Mouse (Mus musculus): ENCODE measurements around the gene Atp5l.
A peak's percentile ranks its signal among the peaks of the same experiment; 100 is the strongest.

The Atp5l gene

DNA sequence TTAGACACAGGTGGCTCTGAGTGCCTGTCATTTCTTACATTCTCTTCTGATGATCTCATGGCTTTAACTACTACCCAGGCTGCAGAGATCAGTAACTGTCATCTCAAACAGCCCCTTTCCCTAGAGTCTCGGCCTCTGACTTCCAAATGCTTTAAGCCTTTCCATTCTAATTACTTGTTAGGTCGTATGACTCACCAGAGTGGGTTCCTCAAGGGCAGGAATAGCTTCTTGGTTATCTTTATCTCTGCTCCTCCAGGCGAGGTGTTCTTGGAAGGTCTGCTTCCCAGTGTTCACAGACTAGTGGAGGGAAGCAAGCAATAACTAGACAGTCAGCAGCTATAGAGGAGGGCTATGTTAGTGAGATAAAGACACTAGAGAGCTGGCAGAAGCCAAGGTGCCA lies 27.9 kb downstream of the Atp5l start:
- no peak for DNase-seq (ENCODE audit: low spot score)

DNA sequence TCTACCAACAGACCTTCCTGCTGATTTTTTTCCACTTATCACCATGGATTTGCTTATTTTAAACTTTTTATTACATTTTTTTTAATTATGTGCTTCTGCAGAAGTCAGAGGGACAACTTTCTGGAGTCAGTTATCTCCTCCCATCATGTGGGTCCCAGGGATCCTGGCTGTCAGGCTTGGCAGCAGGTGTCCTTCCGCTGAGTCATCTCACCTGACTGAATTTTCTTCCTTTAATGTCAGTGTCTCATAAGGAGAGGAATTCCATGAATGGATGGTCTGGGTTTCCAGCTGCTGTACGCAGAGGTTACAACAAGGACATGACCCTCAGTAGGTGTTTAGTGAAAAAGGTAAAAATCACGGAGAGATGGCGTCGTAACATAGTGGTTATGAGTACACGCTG lies 29.3 kb downstream of the Atp5l start:
- DNase-seq (ENCODE audit: low spot score): no peak

DNA sequence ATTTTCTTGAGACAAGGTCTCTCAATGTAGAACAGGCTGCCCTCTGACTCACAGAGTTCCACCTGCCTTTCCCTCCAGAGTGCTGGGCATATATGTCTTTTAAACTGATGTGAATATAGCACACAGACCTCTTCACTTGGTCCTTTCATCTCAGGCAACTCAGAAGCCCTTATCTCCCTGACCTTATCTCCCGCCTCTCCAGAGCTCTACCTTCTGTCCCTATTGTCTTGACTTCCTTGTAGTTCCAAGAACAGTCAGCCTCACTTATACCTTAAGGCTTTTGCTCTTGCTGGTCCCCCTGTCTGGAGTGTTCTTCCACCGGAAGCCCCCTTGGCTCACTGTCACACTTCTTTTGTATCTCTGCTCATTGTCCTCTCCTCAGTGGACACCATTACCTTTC lies 30.4 kb downstream of the Atp5l start:
- DNase-seq (ENCODE audit: low spot score): no peak

DNA sequence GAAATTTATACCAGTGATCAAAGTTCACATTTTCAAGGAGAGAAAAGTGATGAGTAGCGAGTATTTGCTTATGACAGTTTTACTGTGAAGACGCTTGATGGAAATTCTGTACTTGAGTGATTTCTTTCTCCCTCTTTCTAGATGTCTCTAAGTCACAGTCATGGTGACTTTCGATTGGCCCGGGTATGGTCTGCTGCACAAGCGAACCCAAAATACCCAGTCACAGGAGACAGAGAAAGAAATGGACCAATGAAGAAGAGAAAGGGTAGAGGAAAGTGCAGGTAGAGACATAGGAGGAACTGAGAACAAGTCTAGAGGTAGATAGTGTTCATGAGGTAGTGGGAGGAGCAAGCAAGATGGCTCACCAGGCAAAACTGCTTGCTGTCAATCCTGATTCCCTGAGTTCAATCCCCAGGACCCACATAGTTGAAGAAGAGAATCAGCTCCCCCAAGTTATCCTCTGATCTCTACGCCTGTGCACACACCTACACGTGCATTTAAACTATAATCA lies 32.4 kb downstream of the Atp5l start:
- no peak for DNase-seq (ENCODE audit: low spot score)

DNA sequence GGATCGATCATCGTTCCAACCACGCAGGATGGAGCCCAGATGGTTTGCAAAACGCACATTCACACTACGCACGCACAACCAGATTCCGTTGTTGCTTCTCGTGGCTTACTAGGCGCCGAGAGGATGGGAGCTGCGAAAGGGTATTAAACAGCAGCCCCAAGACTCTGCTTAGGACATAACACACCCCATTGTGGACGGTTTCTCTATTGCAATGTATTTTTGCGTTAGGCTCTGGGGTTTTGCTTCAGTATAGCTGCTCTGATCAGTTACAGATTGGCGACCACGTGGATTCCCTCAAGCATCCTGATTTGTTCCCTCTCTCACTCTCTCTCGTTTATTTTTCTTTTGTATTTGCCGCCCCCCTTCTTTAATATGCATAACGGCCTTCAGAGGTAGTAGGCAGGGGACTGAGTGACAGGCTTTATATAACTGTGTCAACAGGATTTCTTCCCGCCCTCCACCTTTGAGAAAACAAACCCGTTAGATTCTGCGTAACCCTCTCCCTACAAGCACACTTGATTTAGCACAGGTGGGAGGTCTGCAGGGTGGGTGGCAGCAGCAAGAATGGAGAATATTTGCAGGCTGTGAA lies 37.5 kb downstream of the Atp5l start:
- no peak for DNase-seq (ENCODE audit: low spot score)

DNA sequence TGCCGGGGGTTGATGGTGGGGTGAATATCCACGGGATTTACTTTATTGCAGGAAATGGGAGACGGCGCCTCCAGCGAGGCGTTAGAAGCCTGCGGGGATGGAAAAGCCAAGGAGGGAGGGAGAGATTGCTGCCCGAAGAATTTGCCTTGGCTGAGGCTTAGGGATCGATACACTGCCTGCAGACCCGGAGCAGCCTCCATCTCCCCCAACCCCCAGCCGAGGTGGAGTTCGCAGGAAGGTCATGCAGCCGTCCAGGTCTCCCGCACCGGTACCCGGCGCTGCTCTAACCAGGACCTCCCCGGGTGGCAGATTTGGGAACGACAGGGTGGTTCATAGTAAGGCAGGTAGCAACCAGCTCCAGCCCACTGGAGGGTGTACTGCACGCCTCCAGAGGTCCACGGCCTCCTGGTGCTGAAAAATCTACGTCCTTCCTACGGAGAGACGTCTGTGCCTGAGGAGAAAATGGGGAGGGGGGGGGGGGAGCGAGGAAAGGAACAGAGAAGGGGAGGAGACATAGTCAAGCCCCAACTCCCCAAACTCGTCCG lies 38.0 kb downstream of the Atp5l start:
- DNase-seq (ENCODE audit: low spot score): no peak

DNA sequence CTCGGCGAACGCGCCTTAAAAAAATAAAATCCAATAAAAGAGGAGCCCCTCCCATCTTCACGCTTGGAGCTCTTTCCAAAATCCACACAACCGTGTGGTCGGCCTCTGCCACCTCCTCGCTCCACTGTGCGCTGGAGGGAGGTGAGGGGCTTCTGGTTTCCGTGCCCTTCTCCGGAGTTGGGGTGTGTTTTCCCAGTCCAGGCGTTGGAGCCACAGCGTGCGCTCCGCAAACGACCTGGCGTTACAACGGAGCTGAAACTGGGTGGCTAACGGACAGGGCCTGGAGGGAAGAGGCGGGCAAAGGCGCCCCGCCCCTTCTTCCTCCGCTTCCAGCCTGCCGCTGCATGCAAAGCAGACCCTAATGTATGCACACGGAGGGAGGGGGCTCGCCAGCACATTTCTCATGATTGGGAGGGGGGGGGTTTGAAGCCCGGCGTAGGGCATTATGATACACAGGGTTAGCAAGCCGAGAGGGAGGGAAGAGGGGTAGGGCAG lies 38.6 kb downstream of the Atp5l start:
- no peak for DNase-seq (ENCODE audit: low spot score)

DNA sequence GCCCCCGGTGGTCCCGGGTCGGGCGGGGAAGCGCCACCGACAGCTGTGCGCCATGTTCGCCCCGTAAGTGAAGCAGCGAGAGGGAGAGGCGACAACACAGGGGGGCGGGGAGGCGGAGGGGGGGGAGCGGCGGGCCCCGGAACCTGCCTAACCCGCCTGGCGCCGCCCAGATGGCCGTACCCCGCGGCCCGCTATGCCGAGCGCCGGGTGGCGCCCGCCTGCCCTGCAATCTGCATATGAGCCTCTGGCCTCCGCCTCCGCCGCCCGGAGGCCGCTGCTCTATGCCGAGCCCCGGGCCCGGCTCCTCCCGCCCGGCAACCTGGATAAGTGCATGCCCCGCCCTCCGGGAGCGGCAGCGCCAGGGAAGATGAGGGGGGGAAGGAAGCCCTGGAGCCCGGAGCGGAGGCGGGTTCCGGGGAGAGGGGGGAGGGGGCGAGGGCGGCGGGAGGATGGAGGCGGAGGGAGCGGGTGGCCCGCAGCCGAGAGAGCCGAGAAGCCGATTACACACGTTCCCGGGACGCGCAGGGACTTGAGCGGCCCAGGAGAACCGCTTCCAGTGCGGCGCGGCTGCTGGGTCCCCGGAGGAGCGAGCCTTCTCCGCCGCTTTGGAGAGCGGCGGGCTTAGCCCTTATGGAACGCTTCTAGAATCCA lies 39.2 kb downstream of the Atp5l start, which contains the start of gene Kmt2a:
Kmt2a (minus strand) TSS at position 76 of the 651 bp plus-strand sequence.
- DNase-seq (ENCODE audit: low spot score): peak; percentile 96

DNA sequence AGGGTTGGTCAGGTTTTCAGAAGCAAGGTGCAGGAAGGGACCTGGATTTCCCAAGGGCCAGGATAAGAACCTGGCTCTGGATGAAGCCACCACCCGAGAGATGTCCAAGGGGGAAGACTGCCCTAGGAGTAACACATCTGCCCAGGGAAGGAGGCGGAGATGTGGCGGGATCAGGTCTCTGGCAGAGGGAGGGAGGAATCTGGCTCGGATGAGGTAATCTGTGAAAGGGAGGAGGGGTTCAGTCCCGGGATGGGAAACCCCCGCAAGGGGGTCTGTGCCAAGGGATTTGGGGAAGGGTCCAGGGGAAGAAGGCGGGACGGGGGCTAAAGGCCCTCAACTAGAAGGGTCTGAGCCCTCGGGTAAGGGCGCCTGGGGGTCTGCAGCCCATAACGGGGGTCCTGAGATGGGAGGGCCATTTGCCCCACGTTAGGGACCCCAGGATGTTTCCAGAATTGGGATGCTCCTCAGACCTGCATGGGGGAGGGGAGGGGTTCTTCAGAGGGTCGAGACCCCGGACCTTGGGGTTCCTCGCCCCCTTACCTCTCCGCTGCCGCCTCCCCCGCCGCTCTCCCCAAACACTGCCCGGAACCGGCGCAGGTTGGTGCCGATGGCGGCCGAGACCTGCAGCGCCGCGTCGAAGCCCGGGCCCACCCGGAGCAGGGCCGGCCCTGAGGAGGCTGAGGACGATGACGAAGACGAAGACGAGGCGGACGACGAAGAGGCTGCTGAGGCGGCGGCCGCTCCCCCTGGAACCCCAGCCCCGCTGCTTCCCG lies 40.0 kb downstream of the Atp5l start:
- no peak for DNase-seq (ENCODE audit: low spot score)

DNA sequence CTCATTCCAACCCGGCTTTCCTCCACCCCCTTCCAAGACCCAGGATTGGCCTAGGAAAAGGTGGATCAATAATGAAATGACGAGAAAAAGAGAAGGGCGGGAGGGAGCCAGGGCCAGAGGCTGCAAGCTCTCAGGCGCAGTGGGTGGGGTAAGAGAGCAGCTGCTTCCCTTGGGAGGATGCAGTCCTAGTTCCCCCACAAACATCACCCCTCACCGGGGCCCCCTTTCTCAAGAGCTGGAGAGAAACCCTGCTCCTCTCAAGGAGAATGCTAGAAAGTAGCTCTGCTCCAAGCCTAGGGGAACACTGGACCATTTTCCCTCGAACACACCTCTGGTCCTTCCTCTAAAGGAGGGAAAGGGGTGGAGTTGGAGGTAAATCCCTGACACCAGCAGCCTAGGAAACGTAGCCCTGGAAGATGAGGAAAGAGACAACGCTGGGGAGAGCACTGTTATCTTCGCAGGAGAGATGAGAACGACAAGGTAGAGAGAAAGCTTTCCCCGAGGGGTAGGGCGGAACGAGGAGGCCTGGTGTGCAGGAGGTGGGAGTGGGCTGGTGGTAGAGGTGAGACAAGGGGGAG lies 40.8 kb downstream of the Atp5l start:
- no peak for DNase-seq (ENCODE audit: low spot score)

DNA sequence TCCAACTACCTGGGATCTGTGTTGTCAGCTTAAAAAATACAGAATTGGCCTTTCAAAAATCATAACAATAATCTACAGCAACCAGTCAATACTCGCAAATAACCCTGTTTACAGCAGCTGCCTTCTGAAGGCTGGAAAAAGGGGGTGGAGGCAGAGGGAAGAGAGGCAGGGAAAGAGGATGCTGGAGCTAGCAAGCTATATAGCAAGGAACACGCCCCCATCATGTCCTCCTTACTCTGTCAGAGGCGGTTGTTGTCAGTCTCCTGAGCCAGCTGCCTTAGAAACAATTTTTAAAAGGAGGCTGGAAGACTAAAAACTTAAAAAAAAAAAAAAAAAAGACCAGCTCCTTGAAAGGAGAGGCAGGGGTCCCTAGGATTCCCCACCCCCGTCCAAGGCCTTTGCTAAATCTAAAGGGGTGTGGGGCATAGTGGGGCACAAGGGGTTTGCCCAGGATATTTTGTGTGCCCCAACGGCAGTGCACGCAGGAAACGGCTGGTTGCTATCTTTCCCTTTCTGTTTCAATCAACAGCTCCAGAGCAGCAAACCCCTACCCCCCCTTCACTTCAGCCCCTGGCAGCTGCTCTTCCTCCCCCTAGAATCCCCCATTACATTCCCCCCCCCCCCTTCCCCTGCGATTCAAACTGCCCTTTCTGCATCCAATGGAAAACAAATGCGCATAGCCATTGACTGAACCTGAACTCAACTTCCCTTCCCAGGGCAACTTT lies 41.6 kb downstream of the Atp5l start:
- DNase-seq (ENCODE audit: low spot score): no peak

DNA sequence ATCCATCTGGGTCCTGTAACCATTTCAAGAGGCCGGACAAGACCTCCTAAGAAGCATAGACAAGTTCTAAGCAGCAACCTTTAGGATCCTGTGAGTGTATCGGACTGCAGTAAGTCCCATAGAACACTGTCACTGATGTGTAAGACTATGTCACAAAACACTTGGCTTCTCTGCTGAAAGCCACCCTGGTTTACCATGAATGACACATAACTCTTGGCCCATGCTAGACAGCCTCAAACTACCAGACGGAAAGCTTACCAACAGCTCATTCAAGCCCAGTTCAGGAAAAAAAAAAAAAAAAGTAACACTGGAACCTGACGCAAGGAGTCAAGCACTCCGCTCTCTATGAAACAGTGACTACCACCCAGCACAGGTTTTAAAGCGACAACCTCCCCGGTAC lies 42.9 kb downstream of the Atp5l start:
- DNase-seq (ENCODE audit: low spot score): no peak

DNA sequence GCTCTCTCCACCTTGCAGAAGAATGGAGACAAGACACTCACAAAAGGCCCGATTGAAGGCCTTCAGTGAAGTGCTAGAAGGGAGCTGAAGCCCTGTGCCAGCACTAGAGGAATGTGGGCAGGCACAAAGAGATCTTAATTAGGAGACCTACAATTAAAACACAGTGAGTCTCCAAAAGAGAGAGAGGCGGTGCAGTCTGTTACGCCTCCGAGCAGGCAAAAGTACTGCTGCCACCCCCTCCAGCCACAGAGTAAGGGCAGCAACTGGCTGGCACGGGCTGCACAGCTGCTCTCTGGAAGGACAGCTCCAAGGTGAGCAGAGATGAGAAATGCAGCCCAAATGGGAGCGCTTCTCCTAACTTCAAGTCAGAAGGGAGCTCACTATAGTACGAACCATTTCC lies 45.1 kb downstream of the Atp5l start:
- DNase-seq (ENCODE audit: low spot score): no peak

DNA sequence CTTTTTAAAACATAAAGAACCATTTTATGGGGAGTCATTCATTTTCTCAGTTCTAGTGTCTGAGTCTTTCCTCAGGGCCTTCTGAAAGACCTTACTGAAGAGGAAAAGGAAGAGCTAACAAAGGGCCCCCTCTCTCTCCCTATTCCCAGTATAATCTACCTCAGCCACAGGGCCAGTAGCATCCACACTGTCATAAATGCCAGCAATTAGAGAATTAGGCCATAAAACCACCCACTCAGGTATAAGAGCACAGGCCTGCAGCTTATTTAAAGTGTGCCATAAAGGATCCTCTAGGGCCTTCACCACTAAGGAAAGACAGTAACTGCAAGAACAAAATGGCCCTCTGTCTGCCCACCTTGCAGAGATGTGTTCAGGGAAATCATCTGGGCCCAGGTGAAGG lies 46.3 kb downstream of the Atp5l start:
- no peak for DNase-seq (ENCODE audit: low spot score)

DNA sequence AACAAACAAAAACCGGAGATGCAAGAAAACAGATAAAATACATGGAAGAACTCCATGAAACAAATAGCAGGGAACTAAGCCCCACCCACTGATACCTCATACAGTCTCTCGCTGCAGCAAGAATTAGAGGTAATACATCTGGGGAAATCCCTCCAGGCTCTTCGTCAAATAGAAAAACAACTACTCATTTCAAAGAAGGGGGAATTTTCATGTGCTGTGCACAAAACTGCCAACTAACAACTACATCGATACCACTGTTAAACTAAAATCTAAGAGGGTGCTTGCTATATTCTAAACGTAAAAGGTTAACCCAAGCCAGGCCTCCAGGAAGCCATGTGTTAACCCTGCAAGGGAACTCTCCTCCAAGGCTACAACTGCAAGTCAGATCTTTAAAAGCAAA lies 46.9 kb downstream of the Atp5l start:
- no peak for DNase-seq (ENCODE audit: low spot score)

DNA sequence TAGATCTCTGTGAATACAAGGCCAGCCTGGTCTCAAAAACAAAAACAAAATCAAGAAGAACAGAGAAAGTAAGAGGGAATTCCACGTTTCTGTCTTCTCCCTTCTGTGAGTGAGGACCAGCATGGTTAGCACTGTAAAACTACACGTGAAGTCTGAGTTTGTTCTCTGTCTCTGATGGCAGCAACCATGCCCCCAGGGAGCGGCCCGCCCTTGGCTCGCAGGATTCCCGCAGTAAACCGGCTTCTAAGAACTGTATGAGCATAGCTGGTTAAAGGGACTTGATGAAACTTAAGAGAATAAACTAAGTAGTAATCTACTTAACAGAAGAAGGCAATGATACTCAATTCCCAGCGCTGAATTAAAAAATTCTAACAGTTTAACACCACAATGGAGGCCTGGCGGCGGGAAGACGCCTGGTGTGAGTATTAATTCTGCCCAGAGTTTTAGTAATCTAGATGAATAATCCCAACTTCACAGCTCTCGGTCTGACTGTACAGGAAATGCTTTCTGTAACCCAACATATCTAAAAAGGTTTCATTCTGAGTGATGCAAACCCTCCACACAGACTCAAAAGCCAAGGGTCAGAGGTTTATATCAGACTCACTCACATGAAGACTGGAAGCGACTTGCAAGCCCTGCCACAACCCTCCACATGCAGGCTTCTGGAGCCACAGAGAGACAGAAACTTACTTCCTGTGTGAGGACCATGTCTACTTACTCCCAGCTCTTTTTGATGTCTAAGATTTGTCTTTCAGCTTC lies 52.0 kb downstream of the Atp5l start:
- DNase-seq (ENCODE audit: low spot score): no peak

DNA sequence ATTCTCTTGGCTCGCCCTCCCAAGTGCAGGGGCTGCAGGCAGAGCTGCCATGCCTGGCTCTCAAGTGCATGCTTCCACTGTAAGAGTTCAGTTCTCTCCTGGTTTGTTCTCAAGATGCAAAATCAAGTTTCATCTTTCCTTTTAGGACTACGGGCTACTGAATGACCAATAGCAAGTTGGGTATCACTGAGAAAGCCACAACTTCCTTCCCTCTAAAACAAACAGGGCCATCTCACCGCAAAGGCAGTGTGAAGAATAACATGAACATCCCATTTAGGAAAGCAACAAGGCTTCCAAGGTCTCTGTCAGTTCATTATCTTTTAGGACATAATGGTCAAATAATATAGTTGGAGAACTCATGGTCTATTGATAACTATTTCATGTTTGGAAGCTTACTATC lies 52.9 kb downstream of the Atp5l start:
- DNase-seq (ENCODE audit: low spot score): no peak

DNA sequence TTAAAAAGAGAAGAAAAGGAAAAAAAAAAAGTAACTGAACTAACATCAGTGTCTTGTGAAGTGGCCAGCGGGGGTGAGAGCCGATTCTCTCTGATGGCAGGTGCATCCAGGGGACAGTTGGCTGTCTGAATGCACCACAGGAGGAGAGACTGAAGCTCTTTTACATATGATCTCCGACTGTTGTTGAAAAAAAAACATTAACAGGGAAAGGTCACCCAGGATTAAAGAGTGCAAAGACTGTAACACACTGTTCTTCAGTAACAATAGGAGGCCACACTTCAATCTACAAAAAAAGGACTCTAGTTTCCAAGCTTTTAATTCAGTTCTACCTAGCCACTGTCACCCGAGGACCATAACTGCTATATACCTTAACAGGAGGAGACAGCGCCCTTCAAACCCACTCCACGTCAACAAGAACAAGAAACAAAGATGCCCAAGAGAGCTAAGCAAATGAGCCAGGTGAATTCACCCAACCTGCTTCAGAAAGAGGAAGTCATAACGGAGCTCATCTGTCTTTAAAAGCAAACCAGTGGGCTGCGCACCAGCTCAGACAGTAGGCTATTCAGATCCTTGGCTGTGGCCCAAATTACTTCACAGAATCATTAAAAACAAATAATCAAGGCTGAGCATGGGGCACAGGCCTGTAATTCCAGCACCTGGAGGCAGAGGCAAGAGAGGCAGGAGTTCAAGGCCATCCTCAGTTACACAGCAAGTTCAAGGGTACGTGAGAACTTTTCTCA lies 53.9 kb downstream of the Atp5l start:
- no peak for DNase-seq (ENCODE audit: low spot score)

Measured in urinary bladder, postnatal 10 days (tissue).